Mouse (Mus musculus) heart, embryonic 14.5 days (tissue): ENCODE measurements at regions not wholly inside any gene's neighbourhood (a gene's known extent, or its start where the extent isn't known, plus 50 kb on each side); places are given as distances from the start of the nearest gene placed in this dataset.

Source experiments
- ATAC-seq: fragments of 200-750 bp; cut with Nextera tagmentation; 2 replicates; pipeline ENCODE4 v1.8.0; 2017; ENCODE audit warnings: low read depth, moderate TSS enrichment; ENCODE audit not compliant: insufficient number of reproducible peaks, insufficient read depth, low FRiP score
- H3K27ac ChIP-seq, 2 experiments: fragments of 200-500 bp in 1 of 2; fragments of 300-500 bp in 1 of 2; sonication (generic) in 1 of 2; replicated peaks in 1 of 2; 2 replicates each; pipeline ENCODE4 v1.5.1; 2012 to 2014; ENCODE audit warnings: low read depth in 2 of 2, low read length in 2 of 2, control low read depth in 1 of 2, mild to moderate bottlenecking in 1 of 2, mixed read lengths in 1 of 2; ENCODE audit not compliant: control insufficient read depth in 1 of 2, insufficient read depth in 1 of 2
- H3K27me3 ChIP-seq: fragments of 300-500 bp; sonication (generic); 2 replicates; pipeline ENCODE4 v1.6.1; 2014; ENCODE audit warnings: mild to moderate bottlenecking, low read length, control low read depth; ENCODE audit not compliant: control insufficient read depth, insufficient read depth
- H3K36me3 ChIP-seq: fragments of 300-500 bp; sonication (generic); 2 replicates; pipeline ENCODE4 v1.6.1; 2014; ENCODE audit warnings: mild to moderate bottlenecking, control low read depth, low read length, mixed read lengths; ENCODE audit not compliant: control insufficient read depth, insufficient read depth
- H3K4me1 ChIP-seq, 2 experiments: fragments of 200-500 bp in 1 of 2; fragments of 300-500 bp in 1 of 2; sonication (generic) in 1 of 2; 2 replicates each; pipeline ENCODE4 v1.6.1; 2012 to 2014; ENCODE audit warnings: low read length in 2 of 2, control low read depth in 1 of 2, mixed read lengths in 1 of 2; ENCODE audit not compliant: control insufficient read depth in 2 of 2, insufficient read depth in 2 of 2
- H3K4me2 ChIP-seq: fragments of 300-500 bp; sonication (generic); 2 replicates; pipeline ENCODE4 v1.6.1; 2014; ENCODE audit warnings: mild to moderate bottlenecking, low read length
- H3K4me3 ChIP-seq, 2 experiments: fragments of 200-500 bp in 1 of 2; fragments of 300-500 bp in 1 of 2; sonication (generic) in 1 of 2; 2 replicates each; pipeline ENCODE4 v1.5.1; 2012 to 2014; ENCODE audit warnings: low read length in 2 of 2, mild to moderate bottlenecking in 2 of 2, control low read depth in 1 of 2, low read depth in 1 of 2, moderate library complexity in 1 of 2; ENCODE audit not compliant: control insufficient read depth in 1 of 2, insufficient read depth in 1 of 2
- H3K9ac ChIP-seq: fragments of 300-500 bp; sonication (generic); 2 replicates; pipeline ENCODE4 v1.6.1; 2014; ENCODE audit warnings: mild to moderate bottlenecking, low read length
- H3K9me3 ChIP-seq: fragments of 300-500 bp; sonication (generic); 2 replicates; pipeline ENCODE4 v1.6.1; 2016; ENCODE audit warnings: low read length, control low read depth; ENCODE audit not compliant: control insufficient read depth
- WGBS: fragments of 180-500 bp; shearing (Covaris S2); extraction: QIAGEN DNeasy Blood & Tissue Kit; methylation state at CpG from one replicate; pipeline ENCODE4 v1.1.7; 2014; 5-methylcytosine and 5-hydroxymethylcytosine counted together

DNA sequence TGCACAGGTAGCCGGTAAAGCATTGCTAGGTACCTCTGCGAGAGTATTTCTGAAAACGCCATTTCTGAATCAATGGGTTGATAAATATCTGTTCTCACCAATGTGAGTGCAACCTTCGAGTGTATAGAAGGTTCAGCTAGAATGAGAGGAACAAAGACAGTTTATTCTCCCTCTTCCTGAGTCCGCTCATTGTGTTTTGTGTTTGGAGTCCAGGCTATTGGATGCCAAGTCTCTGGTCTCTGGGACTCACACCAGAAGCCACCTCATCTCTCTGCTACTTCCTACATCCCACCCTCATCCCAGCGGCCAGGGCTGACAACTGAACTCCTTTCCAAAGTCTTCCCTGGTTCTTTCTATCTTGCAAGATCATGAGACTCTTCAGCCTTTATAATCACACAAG lies 62.7 kb downstream of the Lrrc30 start:
- no peak overlapping the region for H3K27ac ChIP-seq
- no peak for ATAC-seq
- H3K4me1 ChIP-seq = no peaks in the 10 kb centered on the region; a peak in 1 of 4 replicates
- H3K4me2 ChIP-seq = no peak overlapping the region
- H3K27me3 ChIP-seq = no peaks in the 10 kb centered on the region
- no peaks in the 10 kb centered on the region for H3K36me3 ChIP-seq
- 79% methylated on average over 6 of the region's 6 CpGs for WGBS
- H3K9me3 ChIP-seq = no peaks in the 10 kb centered on the region
- H3K9ac ChIP-seq = no peak overlapping the region
- H3K4me3 ChIP-seq = no peak overlapping the region

DNA sequence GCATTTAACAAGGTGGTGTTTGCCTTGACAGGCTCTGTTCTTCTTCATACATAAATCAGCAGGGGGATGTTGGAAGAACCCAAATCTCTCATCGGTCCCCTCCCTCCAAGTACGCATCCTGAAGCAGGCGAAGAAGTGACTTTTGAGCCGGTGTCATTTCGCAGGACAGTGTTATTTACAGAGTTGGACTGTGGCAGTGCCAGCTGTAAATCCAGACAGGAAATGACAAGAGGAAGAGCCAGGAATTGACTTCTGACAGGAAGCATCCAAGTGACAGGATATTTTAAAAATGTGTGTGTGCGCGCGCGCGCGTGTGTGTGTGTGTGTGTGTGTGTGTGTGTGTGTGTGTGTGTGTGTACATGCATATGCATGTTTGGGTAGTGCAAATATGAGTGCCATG lies 66.3 kb downstream of the Lrrc30 start:
- no peak overlapping the region for H3K4me2 ChIP-seq
- no peak for ATAC-seq
- 75% methylated on average over 11 of the region's 11 CpGs for WGBS
- H3K9me3 ChIP-seq = no peaks in the 10 kb centered on the region
- H3K4me1 ChIP-seq = peaks cover 0 to 2% of the 10 kb centered on the region in 2 experiments; a peak in 2 of 4 replicates
- H3K27me3 ChIP-seq = no peaks in the 10 kb centered on the region
- H3K27ac ChIP-seq = no peak overlapping the region; a peak in 1 of 4 replicates
- H3K4me3 ChIP-seq = no peak overlapping the region
- no peaks in the 10 kb centered on the region for H3K36me3 ChIP-seq
- H3K9ac ChIP-seq = no peak overlapping the region

DNA sequence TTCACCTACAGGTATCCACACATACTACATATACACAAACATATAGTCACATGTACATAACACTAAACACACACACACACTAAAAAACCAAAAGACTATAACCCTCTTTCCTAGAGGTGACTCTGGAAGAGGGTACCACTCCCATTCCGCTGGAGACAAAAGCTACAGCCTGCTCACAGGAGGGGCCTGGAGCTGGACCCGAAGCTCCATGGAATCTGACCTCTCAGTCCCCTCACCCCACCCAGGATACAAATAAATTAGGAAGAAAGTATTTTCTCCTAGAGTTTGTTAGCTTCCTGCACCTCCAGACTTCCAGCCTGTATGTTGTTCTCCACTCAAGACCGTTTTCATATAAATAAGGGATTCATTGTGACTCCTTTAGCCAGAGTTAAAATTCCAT lies 66.8 kb downstream of the Lrrc30 start:
- H3K9ac ChIP-seq = no peak overlapping the region
- H3K27ac ChIP-seq = no peak overlapping the region
- H3K4me2 ChIP-seq = no peak overlapping the region
- H3K9me3 ChIP-seq = no peaks in the 10 kb centered on the region
- ATAC-seq = no peak
- H3K4me1 ChIP-seq = peaks cover 0 to 2% of the 10 kb centered on the region in 2 experiments; a peak in 2 of 4 replicates
- 48% methylated on average over 3 of the region's 3 CpGs for WGBS
- H3K27me3 ChIP-seq = no peaks in the 10 kb centered on the region
- H3K4me3 ChIP-seq = no peak overlapping the region
- H3K36me3 ChIP-seq = no peaks in the 10 kb centered on the region

DNA sequence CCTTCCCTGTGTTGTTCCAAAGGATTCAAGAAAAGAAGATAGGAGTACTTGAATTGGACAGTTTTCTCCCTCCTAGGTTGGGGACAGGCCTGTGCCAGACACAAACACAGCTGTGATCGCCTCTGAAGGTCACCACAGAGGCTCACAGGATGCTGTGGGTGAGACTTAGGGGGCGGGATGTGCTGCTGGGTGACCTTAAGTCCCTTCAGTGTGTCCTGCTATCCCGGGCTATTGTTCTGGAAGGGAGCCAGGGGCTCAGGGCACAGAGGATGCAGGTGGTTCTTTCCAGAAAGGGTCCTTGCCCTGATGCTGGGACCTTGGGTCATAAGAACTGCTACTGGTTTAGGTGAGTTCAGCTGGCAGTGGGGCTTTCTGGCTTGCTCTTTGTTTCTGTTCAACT lies 67.7 kb downstream of the Lrrc30 start:
- Histone ChIP-seq H3K4me3 (no peak overlapping the region), H3K4me1 (peaks cover 0 to 2% of the 10 kb centered on the region in 2 experiments; a peak in 2 of 4 replicates), H3K27ac (no peak overlapping the region), H3K9me3 (no peaks in the 10 kb centered on the region), H3K36me3 (no peaks in the 10 kb centered on the region), H3K9ac (no peak overlapping the region), H3K27me3 (no peaks in the 10 kb centered on the region), H3K4me2 (no peak overlapping the region)
- 39% methylated on average over 3 of the region's 3 CpGs for WGBS
- ATAC-seq = no peak

DNA sequence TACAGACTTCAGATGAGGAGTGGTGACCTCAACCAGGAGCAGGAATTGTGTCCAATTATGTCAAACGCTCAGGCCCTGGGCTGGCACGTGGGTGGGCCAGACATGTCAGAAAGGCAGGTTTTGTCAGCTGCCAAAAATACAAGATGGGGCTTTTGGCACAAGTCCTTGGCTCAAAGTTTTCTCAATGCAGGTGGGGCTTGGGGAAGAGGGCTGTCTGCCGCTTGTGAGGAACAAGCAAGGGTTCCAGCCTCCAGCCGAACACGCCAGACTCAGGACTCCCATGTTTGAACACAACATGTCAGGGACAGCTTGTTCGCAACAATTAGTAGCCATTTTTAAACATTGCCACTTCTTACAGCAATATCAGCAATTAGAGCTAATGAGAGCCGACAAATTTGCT lies 69.5 kb downstream of the Lrrc30 start:
- H3K27me3 ChIP-seq = no peaks in the 10 kb centered on the region
- H3K4me2 ChIP-seq = no peak overlapping the region
- 68% methylated on average over 7 of the region's 7 CpGs for WGBS
- no peak overlapping the region for H3K4me3 ChIP-seq
- ATAC-seq = no peak
- peaks cover 0 to 2% of the 10 kb centered on the region in 2 experiments; a peak in 2 of 4 replicates for H3K4me1 ChIP-seq
- H3K9me3 ChIP-seq = no peaks in the 10 kb centered on the region
- no peak overlapping the region for H3K27ac ChIP-seq
- H3K36me3 ChIP-seq = no peaks in the 10 kb centered on the region
- H3K9ac ChIP-seq = no peak overlapping the region

DNA sequence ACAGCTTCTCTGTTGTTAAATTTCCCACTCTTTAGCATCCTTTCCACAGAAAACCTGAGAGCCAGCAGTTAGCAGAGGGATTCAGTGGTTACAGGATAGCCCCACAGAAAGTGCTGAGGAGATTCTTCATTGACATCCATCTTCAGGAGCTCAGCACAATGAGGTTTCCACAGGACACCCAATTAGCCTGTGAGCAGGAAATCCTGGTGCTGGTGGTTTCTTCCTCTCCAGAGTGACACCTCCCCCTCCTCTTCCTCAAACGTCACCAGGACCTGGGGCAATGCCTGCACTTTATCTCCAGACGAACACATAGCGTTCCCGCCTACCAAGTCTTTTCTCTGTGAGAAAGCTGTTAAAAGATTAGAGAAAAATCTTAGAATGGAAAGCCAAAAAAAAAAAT lies 70.7 kb downstream of the Lrrc30 start:
- H3K36me3 ChIP-seq = no peaks in the 10 kb centered on the region
- no peaks in the 10 kb centered on the region for H3K27me3 ChIP-seq
- WGBS = 38% methylated on average over 4 of the region's 4 CpGs
- H3K4me2 ChIP-seq = no peak overlapping the region
- ATAC-seq = no peak
- no peaks in the 10 kb centered on the region for H3K9me3 ChIP-seq
- H3K4me1 ChIP-seq = peaks cover 0 to 2% of the 10 kb centered on the region in 2 experiments; a peak in 2 of 4 replicates
- no peak overlapping the region for H3K9ac ChIP-seq
- H3K4me3 ChIP-seq = no peak overlapping the region
- H3K27ac ChIP-seq = no peak overlapping the region

DNA sequence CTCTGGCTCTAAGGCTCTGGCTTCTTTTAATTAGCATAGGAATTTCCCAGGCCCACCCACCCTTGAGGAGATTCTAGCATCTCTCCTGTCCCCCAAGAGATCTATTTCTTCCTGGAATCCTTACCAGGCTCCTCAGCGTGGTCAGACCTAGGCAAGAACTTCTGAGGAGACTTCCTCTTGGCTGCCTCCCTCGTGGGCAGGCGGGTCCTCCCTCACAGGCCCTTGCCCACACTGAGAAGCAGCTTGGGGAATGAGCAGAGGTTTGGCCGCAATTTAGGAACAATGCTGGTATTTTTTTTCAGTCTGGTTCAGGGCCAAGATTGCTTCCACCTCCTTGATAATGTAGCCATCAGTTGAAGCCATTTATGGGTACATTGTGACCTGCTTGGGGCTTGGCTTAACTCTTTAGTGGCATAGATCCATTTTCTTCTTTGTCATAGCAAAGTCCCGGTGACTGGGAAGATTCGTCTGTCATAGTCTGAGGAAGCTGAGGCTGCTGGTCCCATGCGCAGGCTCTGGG lies 75.1 kb downstream of the Lrrc30 start:
- ATAC-seq = no peak
- H3K36me3 ChIP-seq = no peaks in the 10 kb centered on the region
- H3K27ac ChIP-seq = no peak overlapping the region
- H3K9me3 ChIP-seq = no peaks in the 10 kb centered on the region
- no peak overlapping the region for H3K4me2 ChIP-seq
- 46% methylated on average over 7 of the region's 7 CpGs for WGBS
- H3K27me3 ChIP-seq = no peaks in the 10 kb centered on the region
- no peak overlapping the region for H3K4me3 ChIP-seq
- no peaks in the 10 kb centered on the region for H3K4me1 ChIP-seq
- no peak overlapping the region for H3K9ac ChIP-seq

DNA sequence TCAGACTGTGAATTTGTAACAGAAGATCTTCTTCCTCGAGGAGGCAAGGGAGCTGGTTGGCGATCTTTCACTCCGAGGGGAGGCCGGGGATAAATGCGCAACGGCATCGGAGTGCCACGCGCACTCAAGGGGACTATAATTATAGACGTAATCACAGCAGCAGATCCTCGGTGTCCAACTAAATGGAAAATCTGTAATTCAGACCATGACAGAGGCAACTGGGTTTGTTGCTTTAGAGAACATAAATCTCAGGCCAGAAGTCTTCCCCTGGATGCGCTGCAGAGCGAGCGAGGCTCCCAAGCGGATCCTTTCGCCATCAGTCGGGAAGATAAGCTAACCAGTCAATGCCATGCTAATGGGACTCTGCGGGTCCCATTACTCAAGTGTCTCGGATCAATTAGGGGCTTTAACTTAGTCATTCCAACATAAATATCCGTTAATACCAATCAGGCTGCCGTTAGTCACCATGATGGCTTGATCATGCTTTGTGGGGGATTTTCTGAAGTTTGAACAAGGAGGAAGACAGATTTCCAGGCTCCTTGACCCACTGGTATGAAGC lies 79.9 kb downstream of the Lrrc30 start:
- H3K36me3 ChIP-seq = no peaks in the 10 kb centered on the region
- ATAC-seq = no peak
- H3K4me3 ChIP-seq = no peak overlapping the region
- H3K27ac ChIP-seq = no peak overlapping the region
- H3K4me2 ChIP-seq = no peak overlapping the region
- H3K4me1 ChIP-seq = no peaks in the 10 kb centered on the region
- no peaks in the 10 kb centered on the region for H3K27me3 ChIP-seq
- H3K9ac ChIP-seq = no peak overlapping the region
- WGBS = 87% methylated on average over 21 of the region's 21 CpGs
- no peaks in the 10 kb centered on the region for H3K9me3 ChIP-seq
